Mouse (Mus musculus) retina, adult 2 months (tissue): Measurements from ENCODE around the gene Gm20662.
A peak's percentile ranks its signal among the peaks of the same experiment; 100 is the strongest.

Source experiments
- DNase-seq: peaks from one replicate; pipeline ENCODE4 v3.0.0-alpha.2; 2012; ENCODE audit warnings: low read depth, low spot score

Gm20662 gene

DNA sequence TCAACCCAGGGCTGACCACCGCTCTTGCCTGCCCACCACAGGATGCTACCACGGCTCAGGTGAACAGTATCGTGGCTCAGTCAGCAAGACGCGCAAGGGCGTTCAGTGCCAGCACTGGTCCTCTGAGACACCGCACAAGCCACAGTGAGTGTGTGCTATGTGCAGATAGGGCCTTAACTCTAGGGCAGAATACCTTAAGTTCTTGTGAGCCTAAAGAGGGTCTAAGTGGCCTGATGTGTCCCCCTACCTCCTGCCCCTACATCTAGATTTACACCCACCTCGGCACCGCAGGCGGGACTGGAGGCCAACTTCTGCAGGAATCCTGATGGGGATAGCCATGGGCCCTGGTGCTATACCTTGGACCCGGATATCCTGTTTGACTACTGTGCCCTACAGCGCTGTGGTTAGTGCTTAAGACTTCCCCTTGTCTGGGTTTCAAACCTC, 86.9 kb downstream of the Gm20662 start, which contains the start of gene Rnf123:
Gene Rnf123 (minus strand): TSS at position 359 of the 444 bp plus-strand sequence.
- DNase-seq: no peak

DNA sequence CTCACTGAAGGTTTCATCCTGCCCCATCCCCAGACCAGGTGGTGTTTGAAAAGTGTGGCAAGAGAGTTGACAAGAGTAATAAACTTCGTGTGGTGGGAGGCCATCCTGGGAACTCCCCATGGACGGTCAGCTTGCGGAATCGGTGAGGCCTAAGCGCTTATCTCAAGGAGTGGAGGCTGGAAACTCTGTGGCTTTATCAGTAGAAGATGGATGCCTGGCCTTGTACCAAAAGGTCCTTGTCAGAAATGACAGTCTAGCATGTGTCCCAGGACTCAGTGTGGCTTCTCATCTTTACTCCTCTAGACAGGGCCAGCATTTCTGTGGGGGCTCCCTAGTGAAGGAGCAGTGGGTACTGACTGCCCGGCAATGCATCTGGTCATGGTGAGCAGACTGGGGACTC, 87.4 kb downstream of the Gm20662 start:
- DNase-seq: no peak

- DNase-seq: no peak
These were observed 89.1 kb downstream of the Gm20662 start for GRCm38 (mm10) chr9:108085261-108085660.

GRCm38 (mm10) chr9:108090611-108091120, 94.5 kb downstream of the Gm20662 start:
- no peak for DNase-seq

DNA sequence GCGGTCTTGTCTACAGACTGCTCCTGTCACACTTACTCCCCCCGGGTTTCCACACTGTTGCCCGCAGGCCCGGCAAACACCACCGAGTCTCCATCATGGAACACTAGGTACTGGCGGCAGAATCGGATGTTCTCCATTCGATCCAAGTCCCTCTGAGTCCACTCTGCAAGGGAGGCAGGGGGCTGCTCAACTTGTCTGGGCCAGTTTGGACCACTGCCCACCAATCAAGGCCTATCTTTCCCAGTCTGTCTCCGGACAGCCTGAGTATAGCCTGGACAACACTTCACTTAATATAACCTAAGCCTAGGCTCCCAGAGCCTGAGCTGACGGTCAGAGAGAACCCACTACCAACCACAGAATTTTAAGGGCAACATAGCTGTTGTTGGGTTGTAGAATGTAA, 97.4 kb downstream of the Gm20662 start:
- no peak for DNase-seq

DNA sequence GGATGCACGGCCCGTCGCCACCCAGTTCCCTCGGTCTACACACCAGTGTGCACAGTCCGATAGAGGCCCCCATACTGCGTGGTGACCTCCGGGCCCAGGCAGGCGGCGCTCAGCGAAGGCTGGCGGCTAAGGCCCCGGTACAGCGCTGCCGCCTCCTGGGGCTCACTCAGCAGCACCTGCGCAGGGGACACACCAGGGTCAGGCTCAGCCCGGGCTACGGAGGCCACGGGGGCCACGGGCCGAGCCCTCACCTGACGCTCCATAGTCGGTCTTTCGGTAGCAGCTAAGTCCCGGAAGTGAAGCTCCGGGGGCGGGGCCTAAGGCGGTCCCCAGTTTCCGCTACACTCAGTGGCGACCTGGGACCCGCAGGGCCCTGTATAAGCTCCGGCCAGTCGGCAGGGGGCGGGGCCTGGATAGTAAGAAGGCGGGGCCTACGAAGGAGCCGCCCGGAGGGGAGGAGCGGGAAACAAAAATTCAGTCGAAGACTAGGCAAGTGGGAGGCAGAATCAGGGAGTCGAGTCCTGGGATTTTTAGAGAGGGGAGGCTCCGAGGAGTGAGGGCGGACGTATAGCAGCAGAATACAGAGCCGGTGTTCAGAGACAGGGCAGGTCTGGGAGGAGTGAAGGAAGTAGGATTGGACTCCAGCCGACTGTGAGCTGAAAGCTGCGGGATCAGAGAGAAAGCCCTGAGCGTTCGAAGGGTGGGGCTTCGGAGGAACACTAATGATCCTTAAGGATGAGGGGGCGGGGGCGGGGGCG, 98.2 kb downstream of the Gm20662 start, which contains the start of gene Apeh:
Gene Apeh (minus strand): TSS at position 423 of the 758 bp plus-strand sequence.
- DNase-seq: peak; percentile 85
